Mouse (Mus musculus) c-Kit-positive CD71-negative TER-119-negative erythroid progenitor cells, embryonic 14.5 days (primary cell): ENCODE results near the gene Olfr972.
A peak's percentile ranks its signal among the peaks of the same experiment; 100 is the strongest.
"Not testable (repeated sequence)": the region's sequence is repeated elsewhere in the genome, so short reads cannot be mapped to it uniquely, and the experiment has no call there.

Source experiments
- DNase-seq: peaks from one replicate; pipeline ENCODE4 v3.0.0-alpha.2; 2013; ENCODE audit warnings: low read depth

Olfr972 gene

GRCm38 (mm10) chr9:39866122-39866521 lies at the start of gene Olfr972:
Gene Olfr972 (plus strand): TSS chr9:39866422.
- no peak for DNase-seq

DNA sequence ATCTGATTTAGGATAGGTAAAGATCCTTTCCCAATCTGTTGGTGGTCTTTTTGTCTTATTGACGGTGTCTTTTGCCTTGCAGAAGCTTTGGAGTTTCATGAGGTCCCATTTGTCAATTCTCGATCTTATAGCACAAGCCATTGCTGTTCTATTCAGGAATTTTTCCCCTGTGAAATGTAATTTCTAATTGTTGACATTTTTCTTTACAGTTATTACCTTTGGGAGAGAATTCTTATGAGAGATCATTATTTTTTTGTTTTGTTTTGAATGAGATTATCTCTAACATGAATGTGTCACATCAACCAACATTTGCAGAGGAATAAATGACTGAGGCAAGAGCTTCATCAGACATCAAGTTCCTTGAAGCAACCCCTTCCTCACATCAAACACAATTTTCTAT lies 29.6 kb upstream of the Olfr972 start, which contains the start of gene Olfr971:
Gene Olfr971, plus strand, starts transcription at position 301 of the 400 bp plus-strand sequence.
- not testable (repeated sequence) for DNase-seq

DNA sequence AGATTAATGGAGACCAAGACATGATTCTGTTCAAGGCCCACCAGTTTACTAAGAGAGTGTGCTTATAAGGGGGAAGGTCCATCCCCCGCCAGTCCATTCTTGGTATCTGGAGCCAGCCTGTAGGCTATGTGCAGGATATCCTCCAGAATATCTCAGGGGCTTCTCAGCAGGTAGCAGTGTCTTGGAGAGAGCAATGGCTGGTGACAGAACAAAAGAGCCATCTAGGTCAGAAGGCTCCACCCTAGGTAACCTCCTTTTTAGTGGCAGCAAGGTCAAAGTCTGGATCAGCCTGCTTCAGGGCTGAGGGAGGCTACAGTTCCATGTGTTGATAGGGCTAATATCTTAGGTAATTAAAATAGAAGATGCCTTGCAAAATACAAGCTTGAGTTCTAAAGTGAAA lies 5.8 kb downstream of the Olfr972 start:
- not testable (repeated sequence) for DNase-seq

DNA sequence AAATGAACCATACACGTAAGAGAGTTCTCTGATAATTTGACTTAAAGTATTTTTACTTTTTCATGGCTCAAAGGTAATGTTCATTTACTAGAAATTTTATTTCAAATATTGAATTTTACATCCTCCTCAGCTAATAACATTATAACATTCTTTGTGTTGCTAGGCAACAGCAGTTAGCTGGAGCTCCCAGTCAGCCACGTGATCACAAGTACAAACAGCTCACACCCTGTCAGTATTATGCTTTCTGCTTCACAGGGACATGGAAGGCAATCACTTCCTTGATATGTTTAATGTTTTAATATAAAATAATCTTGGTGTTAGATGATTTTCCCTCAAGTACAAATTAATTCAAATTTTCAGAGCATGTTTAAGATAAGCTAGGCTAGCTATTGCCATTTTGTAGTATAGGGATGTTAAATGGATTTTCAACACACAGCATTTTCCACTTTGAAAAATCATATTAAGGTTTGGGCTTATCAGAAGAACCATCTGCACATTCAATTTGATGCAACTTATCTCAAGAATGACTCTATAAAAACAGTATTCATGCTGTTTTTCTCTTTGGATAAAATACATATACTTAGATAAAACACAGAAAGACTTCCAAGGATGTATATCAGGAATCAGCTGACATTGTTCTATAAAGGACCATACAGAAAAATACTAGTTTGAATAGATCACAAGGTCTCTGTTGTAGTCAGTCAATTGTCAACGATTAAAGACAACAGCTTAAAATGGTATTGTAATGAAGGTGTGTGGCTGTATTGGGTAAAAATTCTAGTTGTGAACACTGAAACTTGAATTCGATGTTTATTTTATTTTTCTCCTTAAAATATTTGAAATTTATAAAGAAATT lies 11.5 kb downstream of the Olfr972 start:
- DNase-seq, result not testable (repeated sequence)

GRCm38 (mm10) chr9:39905106-39905505 lies 38.9 kb downstream of the Olfr972 start:
- DNase-seq, result peak; percentile 19

- DNase-seq, result no peak
Measured at GRCm38 (mm10) chr9:39907036-39907435, 40.8 kb downstream of the Olfr972 start, which contains the start of gene Olfr229. Gene Olfr229 (plus strand): TSS chr9:39907336.

DNA sequence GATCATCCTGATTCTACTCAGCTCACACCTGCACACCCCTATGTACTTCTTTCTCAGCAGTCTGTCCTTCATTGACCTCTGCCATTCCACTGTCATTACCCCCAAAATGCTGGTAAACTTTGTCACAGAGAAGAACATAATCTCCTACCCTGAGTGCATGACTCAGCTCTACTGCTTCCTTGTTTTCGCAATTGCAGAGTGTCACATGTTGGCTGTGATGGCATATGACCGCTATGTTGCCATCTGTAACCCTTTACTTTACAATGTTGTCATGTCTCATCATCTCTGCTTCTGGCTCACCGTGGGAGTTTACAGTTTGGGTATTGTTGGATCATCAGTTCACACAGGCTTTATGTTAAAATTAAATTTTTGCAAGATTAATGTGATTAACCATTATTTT lies 43.7 kb downstream of the Olfr972 start:
- no peak for DNase-seq
